Mouse (Mus musculus) kidney, embryonic 15.5 days (tissue): Measurements from ENCODE around the gene Zfp36l1. TPM values are rescaled to one million over a fixed set of nuclear protein-coding genes. Genes with fewer than 3 reads are reported as not detected.

Experiments used
- ATAC-seq: fragments of 200-750 bp; cut with Nextera tagmentation; replicated peaks from 2 replicates; pipeline ENCODE4 v1.8.0; 2017; ENCODE audit warnings: moderate TSS enrichment; ENCODE audit not compliant: low FRiP score
- H3K27ac ChIP-seq: fragments of 300-500 bp; sonication (generic); 2 replicates; pipeline ENCODE4 v1.5.1; 2015; ENCODE audit warnings: mild to moderate bottlenecking, inconsistent platforms
- H3K27me3 ChIP-seq: fragments of 300-500 bp; sonication (generic); 2 replicates; pipeline ENCODE4 v1.6.1; 2015; ENCODE audit warnings: inconsistent platforms
- H3K36me3 ChIP-seq: fragments of 300-500 bp; sonication (generic); 2 replicates; pipeline ENCODE4 v1.6.1; 2015; ENCODE audit warnings: inconsistent platforms
- H3K4me1 ChIP-seq: fragments of 300-500 bp; sonication (generic); 2 replicates; pipeline ENCODE4 v1.6.1; 2015; ENCODE audit warnings: inconsistent platforms
- H3K4me2 ChIP-seq: fragments of 300-500 bp; sonication (generic); 2 replicates; pipeline ENCODE4 v1.6.1; 2015; ENCODE audit warnings: moderate library complexity, mild to moderate bottlenecking, inconsistent platforms
- H3K4me3 ChIP-seq: fragments of 300-500 bp; sonication (generic); replicated peaks from 2 replicates; pipeline ENCODE4 v1.5.1; 2015; ENCODE audit warnings: mild to moderate bottlenecking, inconsistent platforms
- H3K9ac ChIP-seq: fragments of 300-500 bp; sonication (generic); 2 replicates; pipeline ENCODE4 v1.6.1; 2015; ENCODE audit warnings: mild to moderate bottlenecking, inconsistent platforms
- H3K9me3 ChIP-seq: fragments of 300-500 bp; sonication (generic); replicated peaks from 2 replicates; pipeline ENCODE4 v1.6.1; 2016; ENCODE audit warnings: inconsistent platforms
- WGBS: fragments of 180-500 bp; shearing (Covaris S2); methylation state at CpG from one replicate; pipeline ENCODE4 v1.1.7; 2015; ENCODE audit warnings: mixed read lengths; 5-methylcytosine and 5-hydroxymethylcytosine counted together
- polyA plus RNA-seq: library from polyadenylated mRNA; unstranded; fragments of >200 nt; fragmentation: Nextera tagmentation; extraction: Ambion mirVana; gene quantifications from 2 replicates; pipeline ENCODE4 v1.2.1, GENCODE M21; 2015

The Zfp36l1 gene
- polyA plus RNA-seq, 1 experiment from 2014 or later, result 154 TPM

DNA sequence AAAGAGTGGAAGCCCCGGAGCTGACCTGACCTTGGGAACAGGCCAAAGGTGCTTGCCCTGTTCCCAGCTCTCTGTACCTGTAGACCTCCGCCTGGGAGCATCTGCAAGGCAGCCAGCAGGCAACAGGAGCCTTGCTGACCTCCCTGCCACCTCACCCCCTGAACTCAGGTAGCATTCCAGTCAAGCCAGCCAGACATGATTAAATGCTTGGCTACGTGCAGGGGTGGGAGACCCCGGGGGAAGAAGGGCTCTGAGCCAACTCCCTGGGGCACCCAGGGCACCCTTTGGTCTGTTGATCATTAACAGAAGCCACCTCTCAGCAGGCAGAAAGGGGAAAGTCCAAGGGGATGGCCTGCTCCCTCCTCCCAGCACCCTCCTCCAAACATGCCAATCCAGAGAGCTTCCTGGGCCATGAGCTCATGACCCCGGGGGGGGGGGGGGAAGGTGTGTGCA, 9.3 kb downstream of the Zfp36l1 start:
- no peak overlapping the region for H3K4me3 ChIP-seq
- no peak overlapping the region for H3K4me2 ChIP-seq
- peaks cover 15% of the 10 kb centered on the region for H3K36me3 ChIP-seq
- 33% methylated on average over 5 of the region's 5 CpGs for WGBS
- ATAC-seq, result peak; percentile 87
- peaks cover 44% of the 10 kb centered on the region for H3K4me1 ChIP-seq
- no peak overlapping the region for H3K9ac ChIP-seq
- no peaks in the 10 kb centered on the region for H3K9me3 ChIP-seq
- peak overlapping the region; percentile 91 for H3K27ac ChIP-seq
- H3K27me3 ChIP-seq, result no peaks in the 10 kb centered on the region

DNA sequence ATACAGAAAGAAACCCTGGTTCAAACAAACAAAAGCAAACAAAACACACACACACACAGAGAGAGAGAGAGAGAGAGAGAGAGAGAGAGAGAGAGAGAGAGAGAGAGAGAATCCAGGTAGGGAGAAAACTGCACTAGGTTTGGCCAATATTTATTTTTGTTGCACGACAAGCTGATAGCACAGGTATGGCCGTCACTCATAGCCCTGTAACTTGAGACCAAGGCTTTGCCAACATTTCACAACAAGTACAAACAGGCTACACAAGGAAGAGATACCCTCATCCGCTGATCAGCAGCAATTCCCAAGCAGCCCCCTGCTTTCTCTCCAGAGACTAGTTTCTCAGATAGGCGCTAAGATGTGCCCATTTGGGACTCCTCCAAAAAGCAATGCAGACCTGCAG, 9.7 kb downstream of the Zfp36l1 start:
- Histone ChIP-seq H3K9ac (no peak overlapping the region), H3K9me3 (no peaks in the 10 kb centered on the region), H3K27ac (peak overlapping the region; percentile 91), H3K4me2 (no peak overlapping the region), H3K4me1 (peaks cover 44% of the 10 kb centered on the region), H3K4me3 (no peak overlapping the region), H3K36me3 (peaks cover 15% of the 10 kb centered on the region), H3K27me3 (no peaks in the 10 kb centered on the region)
- peak; percentile 14; the same call in 1 of the 2 replicates for ATAC-seq
- 48% methylated on average over 4 of the region's 4 CpGs for WGBS

DNA sequence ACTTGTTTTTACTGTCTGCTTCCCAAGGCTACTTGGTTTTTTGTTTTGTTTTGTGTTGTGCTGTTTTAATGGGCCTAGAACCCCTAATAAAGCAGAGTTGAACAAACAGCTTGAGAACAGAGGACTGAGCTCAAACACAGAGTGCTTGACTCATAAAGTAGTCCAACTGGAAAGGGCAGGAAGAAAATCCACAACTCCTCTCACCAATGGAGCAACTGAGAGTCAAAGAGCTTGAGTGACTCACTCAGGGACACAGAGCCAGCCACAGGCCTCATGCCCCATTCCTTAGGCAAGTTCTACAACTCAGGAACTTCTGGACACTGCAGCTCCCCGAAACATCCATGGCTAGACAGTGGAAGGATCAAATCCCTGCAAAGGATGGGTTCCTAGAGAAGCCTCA, 14.0 kb downstream of the Zfp36l1 start:
- H3K27me3 ChIP-seq, result no peaks in the 10 kb centered on the region
- ATAC-seq, result no peak
- H3K4me3 ChIP-seq, result no peak overlapping the region
- H3K9ac ChIP-seq, result no peak overlapping the region
- H3K4me2 ChIP-seq, result no peak overlapping the region
- H3K36me3 ChIP-seq, result no peaks in the 10 kb centered on the region
- 92% methylated on average over 1 of the region's 1 CpGs for WGBS
- H3K27ac ChIP-seq, result peak overlapping the region; percentile 39; the same call in 1 of the 2 replicates
- peaks cover 41% of the 10 kb centered on the region for H3K4me1 ChIP-seq
- no peaks in the 10 kb centered on the region for H3K9me3 ChIP-seq

DNA sequence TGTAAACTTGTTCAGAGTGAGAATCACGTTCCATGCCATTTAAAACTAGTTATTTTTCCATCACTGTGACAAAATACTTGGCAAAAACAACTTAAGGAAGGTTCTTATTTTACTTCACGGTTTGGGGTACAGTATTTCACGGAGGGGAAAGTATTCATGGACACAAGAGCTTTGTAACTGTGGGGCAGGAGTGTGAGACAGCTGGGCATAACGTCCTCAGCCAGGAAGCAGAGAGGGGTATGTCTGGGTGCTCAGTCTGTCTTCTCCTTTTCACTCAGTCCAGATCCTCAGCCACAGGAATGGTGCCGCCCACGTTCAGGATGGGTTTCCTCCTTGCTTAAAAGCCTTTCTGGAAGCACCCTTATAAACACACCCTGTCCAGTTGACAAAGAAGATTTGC, 16.1 kb downstream of the Zfp36l1 start:
- Histone ChIP-seq H3K9ac (no peak overlapping the region), H3K4me2 (no peak overlapping the region), H3K27ac (no peak overlapping the region), H3K9me3 (no peaks in the 10 kb centered on the region), H3K27me3 (no peaks in the 10 kb centered on the region), H3K4me3 (no peak overlapping the region), H3K36me3 (no peaks in the 10 kb centered on the region), H3K4me1 (peaks cover 38% of the 10 kb centered on the region)
- ATAC-seq, result no peak
- WGBS, result 78% methylated on average over 6 of the region's 6 CpGs

DNA sequence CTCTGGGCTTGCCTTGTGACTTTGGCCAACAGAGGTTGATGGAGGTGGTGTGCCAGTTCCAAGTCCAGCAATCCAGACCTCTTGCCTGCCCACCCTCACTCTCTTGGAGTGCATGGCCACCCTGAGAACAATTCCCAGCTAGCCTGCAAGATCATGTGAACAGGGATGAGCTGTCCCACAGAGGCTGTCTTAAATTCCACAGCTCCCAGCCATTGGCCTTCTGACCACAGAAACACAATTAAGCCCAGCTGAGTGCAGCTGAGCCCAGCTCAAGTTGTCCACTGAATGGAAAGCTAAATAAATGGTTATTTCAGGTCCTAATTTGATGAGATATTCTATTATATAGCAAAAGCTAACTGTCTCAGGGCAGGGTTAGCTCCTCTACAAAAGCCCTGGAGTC, 20.0 kb downstream of the Zfp36l1 start:
- H3K9ac ChIP-seq, result no peak overlapping the region
- H3K4me1 ChIP-seq, result peaks cover 42% of the 10 kb centered on the region
- H3K4me3 ChIP-seq, result no peak overlapping the region
- H3K9me3 ChIP-seq, result no peaks in the 10 kb centered on the region
- H3K36me3 ChIP-seq, result no peaks in the 10 kb centered on the region
- ATAC-seq, result no peak
- H3K27me3 ChIP-seq, result no peaks in the 10 kb centered on the region
- H3K4me2 ChIP-seq, result no peak overlapping the region
- H3K27ac ChIP-seq, result no peak overlapping the region

DNA sequence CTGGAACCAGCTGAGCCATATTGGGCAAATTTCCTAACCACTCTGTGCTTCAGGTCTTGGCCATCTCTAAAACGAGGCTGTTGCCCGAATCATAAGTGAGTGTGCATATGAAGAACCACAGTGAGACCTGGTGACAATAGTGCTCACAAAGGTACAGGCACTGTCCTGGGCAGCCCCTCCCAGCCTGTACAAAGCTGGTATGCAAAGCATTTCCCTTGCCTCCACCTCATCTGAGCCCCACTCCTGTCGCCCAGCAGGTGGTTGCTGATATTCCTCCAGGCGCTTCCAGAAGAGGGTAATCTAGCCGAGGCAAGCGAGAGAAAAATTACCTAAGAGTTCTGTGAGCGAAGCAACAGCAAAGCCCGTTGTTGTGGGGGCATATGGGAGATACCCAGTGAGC, 21.7 kb downstream of the Zfp36l1 start:
- peak overlapping the region; percentile 73 for H3K27ac ChIP-seq
- H3K4me2 ChIP-seq, result peak overlapping the region; percentile 15
- no peaks in the 10 kb centered on the region for H3K36me3 ChIP-seq
- WGBS, result 39% methylated on average over 8 of the region's 8 CpGs
- H3K9me3 ChIP-seq, result no peaks in the 10 kb centered on the region
- no peak overlapping the region for H3K4me3 ChIP-seq
- H3K27me3 ChIP-seq, result no peaks in the 10 kb centered on the region
- peaks cover 42% of the 10 kb centered on the region for H3K4me1 ChIP-seq
- 0 out of 2 replicates have a peak, but pooled peaks have one; percentile 28 for ATAC-seq
- no peak overlapping the region for H3K9ac ChIP-seq

DNA sequence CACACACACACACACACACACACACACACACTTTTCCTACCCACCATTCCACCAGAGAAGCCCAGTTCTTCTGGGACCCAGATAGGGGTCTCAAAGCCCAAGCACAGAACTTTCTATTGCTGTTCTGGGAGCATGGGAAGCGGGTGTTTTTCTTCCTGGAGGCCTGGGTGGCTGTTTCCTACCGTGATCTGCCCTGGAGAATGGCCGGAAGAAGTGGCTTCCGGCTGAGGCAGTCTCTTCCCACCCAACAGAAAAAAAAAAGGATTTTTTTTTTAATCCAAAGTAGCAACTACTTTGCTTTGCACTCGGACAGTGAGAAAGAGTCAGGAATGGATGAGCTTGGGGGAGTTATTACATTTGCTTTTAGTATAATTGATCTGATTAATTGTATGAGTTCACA, 22.3 kb downstream of the Zfp36l1 start:
- peak overlapping the region; percentile 73 for H3K27ac ChIP-seq
- no peak for ATAC-seq

DNA sequence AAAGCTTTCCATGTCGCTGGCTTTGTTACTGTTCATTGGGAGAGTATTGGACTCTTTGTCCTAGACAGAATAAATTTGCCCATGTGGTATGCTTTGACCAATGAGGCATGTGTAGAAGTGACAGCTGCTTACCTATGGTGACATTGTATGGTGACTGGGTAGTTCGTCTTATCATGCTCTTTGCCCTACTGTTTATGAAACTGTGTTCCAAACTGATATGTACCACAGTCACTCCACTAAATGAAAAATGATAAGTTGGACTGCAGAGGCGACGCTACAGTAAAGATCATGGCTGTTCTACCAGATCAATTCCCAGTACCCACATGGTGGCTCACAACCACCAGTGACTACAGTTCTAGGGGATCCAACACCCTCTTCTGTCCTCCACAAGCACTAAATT, 24.7 kb downstream of the Zfp36l1 start:
- Histone ChIP-seq H3K9me3 (no peaks in the 10 kb centered on the region), H3K27me3 (no peaks in the 10 kb centered on the region), H3K36me3 (no peaks in the 10 kb centered on the region), H3K4me3 (no peak overlapping the region), H3K9ac (no peak overlapping the region), H3K27ac (no peak overlapping the region), H3K4me2 (no peak overlapping the region), H3K4me1 (peaks cover 55% of the 10 kb centered on the region)
- 86% methylated on average over 4 of the region's 4 CpGs for WGBS
- ATAC-seq, result no peak

More for the DNA sequence above, 22.3 kb downstream of the Zfp36l1 start:
- Histone ChIP-seq H3K4me1 (peaks cover 42% of the 10 kb centered on the region), H3K27me3 (no peaks in the 10 kb centered on the region), H3K9ac (no peak overlapping the region), H3K4me2 (0 out of 2 replicates have a peak overlapping the region, but pooled peaks have one; percentile 3), H3K4me3 (no peak overlapping the region), H3K36me3 (no peaks in the 10 kb centered on the region), H3K9me3 (no peaks in the 10 kb centered on the region)
- 61% methylated on average over 5 of the region's 5 CpGs for WGBS

DNA sequence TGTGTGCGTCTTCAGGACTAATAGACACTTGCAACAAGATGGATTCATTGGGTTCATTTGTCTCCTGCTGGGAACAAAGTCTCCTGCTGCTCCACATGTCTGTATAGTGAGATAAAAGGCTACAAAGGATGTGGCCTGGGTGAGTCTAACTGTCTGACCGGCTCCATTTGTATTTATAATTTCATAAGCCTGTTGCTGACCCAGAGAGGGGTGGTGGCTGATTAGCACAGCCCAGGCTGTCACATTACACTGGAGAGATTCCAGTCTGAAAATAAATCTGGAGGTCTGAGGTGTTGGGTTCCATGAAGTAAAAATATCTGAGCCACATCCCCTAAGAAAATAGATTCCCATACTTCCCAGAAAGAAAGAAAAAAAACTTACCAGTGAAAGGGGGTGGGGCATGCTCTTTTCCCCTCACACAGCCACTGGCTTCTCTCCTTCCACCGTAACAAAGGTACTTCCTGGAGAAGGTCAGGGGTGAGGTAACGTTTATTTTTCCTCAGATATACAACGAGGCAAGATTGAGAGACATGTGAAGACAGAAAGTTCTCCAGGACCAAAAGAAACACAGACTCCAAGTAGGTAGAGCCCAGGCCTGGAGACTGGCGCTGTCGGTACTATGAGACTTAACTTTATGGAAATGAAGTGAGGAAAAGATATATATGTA, 28.2 kb downstream of the Zfp36l1 start:
- H3K4me3 ChIP-seq, result no peak overlapping the region
- no peaks in the 10 kb centered on the region for H3K36me3 ChIP-seq
- H3K4me1 ChIP-seq, result peaks cover 51% of the 10 kb centered on the region
- no peaks in the 10 kb centered on the region for H3K27me3 ChIP-seq
- H3K9ac ChIP-seq, result no peak overlapping the region
- H3K9me3 ChIP-seq, result no peaks in the 10 kb centered on the region
- peak overlapping the region; percentile 4; the same call in 1 of the 2 replicates for H3K4me2 ChIP-seq
- H3K27ac ChIP-seq, result peak overlapping the region; percentile 90
- WGBS, result 28% methylated on average over 7 of the region's 7 CpGs
- peak; percentile 8; the same call in 1 of the 2 replicates for ATAC-seq

DNA sequence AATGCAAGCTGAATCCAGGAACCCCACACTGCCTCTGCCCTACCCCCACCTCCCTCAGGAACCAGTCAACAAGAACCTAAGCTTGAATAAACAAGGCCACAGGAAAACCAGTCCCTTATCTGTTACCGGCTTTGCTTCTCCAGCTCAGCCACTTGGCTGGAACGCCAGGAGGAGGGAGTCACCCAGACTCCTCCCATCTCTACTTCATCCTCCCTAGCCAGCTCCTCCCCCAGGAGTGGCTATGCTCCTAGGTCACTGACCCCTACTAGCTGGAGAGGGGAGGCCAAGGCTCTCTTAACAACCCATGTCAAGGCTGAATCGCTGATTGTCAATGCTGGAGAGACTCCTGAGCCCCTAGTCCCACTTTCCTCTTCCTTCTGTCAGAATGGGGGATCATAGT, 28.9 kb downstream of the Zfp36l1 start:
- no peak overlapping the region for H3K9ac ChIP-seq
- H3K4me3 ChIP-seq, result no peak overlapping the region
- no peaks in the 10 kb centered on the region for H3K9me3 ChIP-seq
- peak; percentile 92 for ATAC-seq
- H3K27me3 ChIP-seq, result no peaks in the 10 kb centered on the region
- H3K4me1 ChIP-seq, result peaks cover 48% of the 10 kb centered on the region
- peak overlapping the region; percentile 90 for H3K27ac ChIP-seq
- H3K4me2 ChIP-seq, result peak overlapping the region; percentile 4
- WGBS, result 15% methylated on average over 3 of the region's 3 CpGs
- H3K36me3 ChIP-seq, result no peaks in the 10 kb centered on the region

DNA sequence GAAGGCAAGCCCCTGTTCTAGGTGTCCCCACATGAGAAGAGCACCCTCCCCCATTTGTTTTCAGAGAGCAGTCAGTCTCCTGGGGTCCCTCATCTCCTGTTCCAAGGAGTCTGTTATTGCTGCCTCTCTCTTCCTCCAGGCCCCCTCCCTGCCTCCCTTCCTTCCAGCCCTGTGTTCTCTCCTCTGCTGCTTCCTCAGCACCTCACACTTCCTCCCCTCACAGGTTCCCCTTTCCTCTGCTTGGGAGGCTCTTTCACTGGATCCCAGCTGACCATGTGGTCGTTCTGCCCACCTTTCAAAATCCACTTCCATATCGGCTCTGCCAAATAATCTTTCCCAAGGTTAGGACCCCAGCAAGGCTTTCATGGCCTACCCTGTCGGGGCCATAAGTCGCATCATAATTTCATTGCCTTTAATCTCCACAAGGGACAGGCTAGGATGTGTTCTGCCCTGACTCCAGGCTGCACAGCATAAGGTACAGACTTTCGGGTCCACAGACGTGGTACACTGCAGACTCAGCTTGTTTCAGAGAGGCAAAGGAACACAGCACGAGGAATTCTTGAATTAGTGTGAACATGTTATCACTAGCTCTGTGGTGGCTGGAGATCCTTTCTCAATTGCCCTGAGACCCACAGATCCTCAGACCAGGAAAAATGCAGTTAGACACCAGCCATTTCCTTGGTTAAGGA, 29.5 kb downstream of the Zfp36l1 start:
- Histone ChIP-seq H3K27me3 (no peaks in the 10 kb centered on the region), H3K27ac (peak overlapping the region; percentile 90), H3K9me3 (no peaks in the 10 kb centered on the region), H3K9ac (no peak overlapping the region), H3K36me3 (no peaks in the 10 kb centered on the region), H3K4me1 (peaks cover 45% of the 10 kb centered on the region), H3K4me3 (no peak overlapping the region), H3K4me2 (no peak overlapping the region; the same call in 1 of the 2 replicates)
- 38% methylated on average over 7 of the region's 7 CpGs for WGBS
- ATAC-seq, result peak; percentile 26; the same call in 1 of the 2 replicates

DNA sequence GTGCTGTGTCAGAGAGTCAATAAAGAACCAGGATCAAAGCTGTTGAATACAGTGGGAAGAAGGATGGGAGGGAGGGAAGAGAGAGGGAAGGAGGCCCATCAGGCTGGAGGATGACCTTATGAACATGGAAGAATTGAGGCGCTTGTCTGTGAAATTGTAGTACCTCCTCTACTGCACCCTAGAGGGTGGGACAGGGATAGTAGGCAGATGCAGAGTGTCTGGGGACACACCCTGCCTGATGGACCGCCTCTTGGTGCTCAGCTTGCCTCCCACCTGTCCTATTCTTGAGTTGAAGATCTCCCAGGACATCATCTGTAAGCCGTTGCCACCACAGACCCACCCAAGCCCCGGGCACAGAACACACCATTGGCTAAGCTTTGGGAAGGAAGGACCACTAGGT, 30.1 kb downstream of the Zfp36l1 start:
- no peaks in the 10 kb centered on the region for H3K36me3 ChIP-seq
- peaks cover 45% of the 10 kb centered on the region for H3K4me1 ChIP-seq
- no peak overlapping the region for H3K9ac ChIP-seq
- WGBS, result 89% methylated on average over 4 of the region's 4 CpGs
- ATAC-seq, result peak; percentile 1; the same call in 1 of the 2 replicates
- H3K9me3 ChIP-seq, result no peaks in the 10 kb centered on the region
- H3K27ac ChIP-seq, result peak overlapping the region; percentile 90
- no peak overlapping the region for H3K4me2 ChIP-seq
- no peaks in the 10 kb centered on the region for H3K27me3 ChIP-seq
- no peak overlapping the region for H3K4me3 ChIP-seq
